Mouse (Mus musculus) activated CD4-positive, CD25-positive, alpha-beta regulatory T cell (primary cell): ENCODE results near the gene Gm9732. TPM values are rescaled to one million over a fixed set of nuclear protein-coding genes. Genes with fewer than 3 reads are reported as not detected.

Experiments
- polyA plus RNA-seq, 2 experiments: library from polyadenylated mRNA; unstranded; fragments of 100-300 nt; shearing (Covaris generic); gene quantifications; one replicate each; pipeline ENCODE4 v1.2.1; 2017

Gm9732 gene
- polyA plus RNA-seq, result under 1 TPM in 1 of 2 experiments, not detected in 1; 0.59 TPM

GRCm38 (mm10) chr14:43274986-43275511, at the start of gene Gm9732:
Gm9732 (plus strand) TSS chr14:43275036.

GRCm38 (mm10) chr14:43235204-43235603, 39.6 kb upstream of the Gm9732 start, which contains the start of gene Gm8122:
Gm8122 (minus strand) TSS chr14:43235304.

GRCm38 (mm10) chr14:43258349-43258748, 16.5 kb upstream of the Gm9732 start, which contains the start of gene Gm8126:
Gm8126 (plus strand) TSS chr14:43258649.

GRCm38 (mm10) chr14:43293503-43293902, 18.7 kb downstream of the Gm9732 start, which contains the start of gene Gm8127:
Gm8127 (minus strand) TSS chr14:43293832.

GRCm38 (mm10) chr14:43347711-43348110, 72.9 kb downstream of the Gm9732 start, which contains the start of gene 1700001F09Rik:
1700001F09Rik (minus strand) TSS chr14:43347811.

Other genes with a start within 250 kb of the Gm9732 start
- gene Gm8094, start 198.4 kb upstream of the Gm9732 start, polyA plus RNA-seq, result under 1 TPM in 1 of 2 experiments, not detected in 1; 0.27 TPM
- not detected for gene Gm8104, start 174.4 kb upstream of the Gm9732 start, polyA plus RNA-seq
- not detected for gene Gm7233, start 95.2 kb upstream of the Gm9732 start, polyA plus RNA-seq
- not detected for gene Gm8122, start 39.7 kb upstream of the Gm9732 start, polyA plus RNA-seq
- gene Gm8126, start 16.4 kb upstream of the Gm9732 start, polyA plus RNA-seq, result under 1 TPM in 1 of 2 experiments, not detected in 1; 0.18 TPM
- not detected for gene Gm8127, start 18.8 kb downstream of the Gm9732 start, polyA plus RNA-seq
- not detected for gene 1700001F09Rik, start 72.8 kb downstream of the Gm9732 start, polyA plus RNA-seq
- gene Gm8138, start 141.3 kb downstream of the Gm9732 start, polyA plus RNA-seq, result under 1 TPM in 1 of 2 experiments, not detected in 1; 0.12 TPM